Comparison of ENCODE assay signal across 8 mouse cellular contexts in genomic region chr4:53630963-53631315, GRCm38 (mm10). TPM values are rescaled to one million over a fixed set of nuclear protein-coding genes. Genes with fewer than 3 reads are reported as not detected.
DNase-seq lines count a peak whose midpoint lies in the region; ATAC-seq lines count a peak whose summit lies in the region.

No protein-coding gene starts in this region.

- no peak for ATAC-seq in lung, embryonic 15.5 days (ENCODE audit: borderline replicate concordance, extremely low read depth, low FRiP score, low TSS enrichment)
- 0 out of 2 replicates have a peak, but pooled peaks have one; percentile 7 for ATAC-seq in erythroid progenitor cell, adult 5-6 weeks (replicated peaks; ENCODE audit: low FRiP score, poor library complexity, severe bottlenecking)
- peak; percentile 40 for ATAC-seq in intestine, embryonic 16.5 days
- ATAC-seq in neural tube, embryonic 14.5 days (ENCODE audit: low read depth) = peak; percentile 65

- WGBS in lung, embryonic 15.5 days = 12% methylated on average over 12 of the region's 12 CpGs
- 7% methylated on average over 12 of the region's 12 CpGs for WGBS in intestine, embryonic 16.5 days
- WGBS in neural tube, embryonic 14.5 days = 3% methylated on average over 12 of the region's 12 CpGs

- H3K4me3 ChIP-seq in lung, embryonic 15.5 days = peak overlapping the region; percentile 84
- H3K4me3 ChIP-seq in intestine, embryonic 16.5 days (ENCODE audit: low read length) = peak overlapping the region; percentile 76
- H3K4me3 ChIP-seq in neural tube, embryonic 14.5 days (ENCODE audit: low read depth, low read length) = peak overlapping the region; percentile 87

- DNase-seq in lung, adult 18-20 months = no peak
- no peak for DNase-seq in layer of hippocampus, adult 11-12 months (ENCODE audit: low spot score)
- no peak for DNase-seq in cerebellum, adult 8-10 months
- DNase-seq in thymus, postnatal 25 days = no peak

- H3K4me2 ChIP-seq in lung, embryonic 15.5 days = peak overlapping the region; percentile 84
- peak overlapping the region; percentile 75 for H3K4me2 ChIP-seq in intestine, embryonic 16.5 days (ENCODE audit: low read depth, low read length)
- peak overlapping the region; percentile 64 for H3K4me2 ChIP-seq in neural tube, embryonic 14.5 days (ENCODE audit: low read depth, low read length)

- no peaks in the 10 kb centered on the region for H3K36me3 ChIP-seq in lung, embryonic 15.5 days
- no peaks in the 10 kb centered on the region for H3K36me3 ChIP-seq in intestine, embryonic 16.5 days (ENCODE audit: control insufficient read depth, insufficient read depth, low read length)
- H3K36me3 ChIP-seq in neural tube, embryonic 14.5 days (ENCODE audit: control insufficient read depth, insufficient read depth, low read length) = no peaks in the 10 kb centered on the region

- peaks cover 10% of the 10 kb centered on the region for H3K4me1 ChIP-seq in lung, embryonic 15.5 days
- peaks cover 10% of the 10 kb centered on the region for H3K4me1 ChIP-seq in intestine, embryonic 16.5 days (ENCODE audit: control insufficient read depth, insufficient read depth, low read length)
- H3K4me1 ChIP-seq in neural tube, embryonic 14.5 days (ENCODE audit: control insufficient read depth, insufficient read depth, low read length) = peaks cover 31% of the 10 kb centered on the region

- no peaks in the 10 kb centered on the region for H3K27me3 ChIP-seq in lung, embryonic 15.5 days
- H3K27me3 ChIP-seq in intestine, embryonic 16.5 days (replicated peaks; ENCODE audit: control insufficient read depth, insufficient read depth, low read length) = no peaks in the 10 kb centered on the region
- no peaks in the 10 kb centered on the region for H3K27me3 ChIP-seq in neural tube, embryonic 14.5 days (ENCODE audit: control insufficient read depth, insufficient read depth, low read length)

- H3K27ac ChIP-seq in lung, embryonic 15.5 days = no peak overlapping the region
- no peak overlapping the region; the same call in 1 of the 2 replicates for H3K27ac ChIP-seq in intestine, embryonic 16.5 days (ENCODE audit: low read length)
- peak overlapping the region; percentile 92 for H3K27ac ChIP-seq in neural tube, embryonic 14.5 days (ENCODE audit: low read depth, low read length)

- no peaks in the 10 kb centered on the region for H3K9me3 ChIP-seq in lung, embryonic 15.5 days
- no peaks in the 10 kb centered on the region for H3K9me3 ChIP-seq in intestine, embryonic 16.5 days (ENCODE audit: control insufficient read depth, low read length)
- no peaks in the 10 kb centered on the region for H3K9me3 ChIP-seq in neural tube, embryonic 14.5 days (ENCODE audit: control insufficient read depth, low read length)

- H3K9ac ChIP-seq in lung, embryonic 15.5 days = peak overlapping the region; percentile 70; the same call in 1 of the 2 replicates
- H3K9ac ChIP-seq in intestine, embryonic 16.5 days (ENCODE audit: low read depth, low read length) = peak overlapping the region; percentile 85
- H3K9ac ChIP-seq in neural tube, embryonic 14.5 days (replicated peaks; ENCODE audit: low read depth, low read length) = peak overlapping the region; percentile 86

RNA-seq across cellular contexts. Expression of gene Fsd1l, which starts 0.3 kb away (rescaled TPM):
- 9.1 and 10.7 TPM in 2 replicates for polyA plus RNA-seq in lung, embryonic 15.5 days (2015; fragmentation: Nextera tagmentation; extraction: Ambion mirVana)
- 15.5 and 22.6 TPM in 2 replicates for total RNA-seq in erythroid progenitor cell, adult 5-6 weeks (2015; ENCODE audit: low replicate concordance)
- 17.3 and 25.7 TPM in 2 replicates for total RNA-seq in erythroid progenitor cell, adult 5-6 weeks (2017; ENCODE audit: low replicate concordance)
- polyA plus RNA-seq in intestine, embryonic 16.5 days (2015; fragmentation: Nextera tagmentation; extraction: Ambion mirVana) = 9.2 and 12.4 TPM in 2 replicates
- polyA plus RNA-seq in neural tube, embryonic 14.5 days (2014; fragmentation: Nextera tagmentation; extraction: Ambion mirVana) = 36.2 and 38.8 TPM in 2 replicates
